Mouse (Mus musculus): ENCODE data around the gene Chchd3.

GRCm38 (mm10) chr6:32988561-32988960 is 71.5 kb downstream of the Chchd3 start:
- TF ChIP-seq CTCF (IDR thresholded peaks at IDR 0.05; ENCODE audit: control insufficient read depth, insufficient read depth, low read length) (no peak), POLR2A (IDR thresholded peaks at IDR 0.05; ENCODE audit: borderline replicate concordance, control insufficient read depth, low read depth, low read length) (no peak)
